Mouse (Mus musculus) heart, postnatal 36 days (tissue): ENCODE measurements around the gene Enpep. TPM values are rescaled to one million over a fixed set of nuclear protein-coding genes. Genes with fewer than 3 reads are reported as not detected.

Experiments used
- total RNA-seq, 2 experiments: library from RNA; stranded (reverse); gene quantifications; 2 replicates each; pipeline ENCODE4 v1.2.3; 2021

The Enpep gene
- total RNA-seq, 2 experiments from 2014 or later: 6.3 to 7.8 TPM

Other genes with a start within 250 kb of the Enpep start
- gene Pitx2, start 132.8 kb downstream of the Enpep start, total RNA-seq: 1 to 10 TPM in 1 of 2 experiments, under 1 TPM in 1; 0.43 to 1.1 TPM
- 1 to 10 TPM in 1 of 2 experiments, under 1 TPM in 1; 0.65 to 3.6 TPM for gene Elovl6, start 199.6 kb upstream of the Enpep start, total RNA-seq